Mouse (Mus musculus) bone marrow macrophage, adult 2 months (primary cell): Measurements from ENCODE around the gene Npb.

Experiments used
- CTCF ChIP-seq: IDR thresholded peaks from 2 replicates; pipeline ENCODE4 v1.5.1; 2012; ENCODE audit warnings: low read depth, mild to moderate bottlenecking, low read length, moderate library complexity
- POLR2A ChIP-seq: IDR thresholded peaks from 2 replicates; pipeline ENCODE4 v1.6.1; 2012; ENCODE audit warnings: mild to moderate bottlenecking, low read depth, low read length, borderline replicate concordance

- no peak for TF ChIP-seq CTCF
- no peak for TF ChIP-seq POLR2A
Measured at GRCm38 (mm10) chr11:120629341-120629730, 21.1 kb downstream of the Npb start.
